Mouse (Mus musculus) cerebellum, adult 2 months (tissue): ENCODE data around the gene Zfp619.

Experiments used
- CTCF ChIP-seq: fragments of 200-500 bp; IDR thresholded peaks from 2 replicates; pipeline ENCODE4 v1.5.1; 2011; ENCODE audit warnings: low read depth, mild to moderate bottlenecking, control low read depth, low read length, moderate library complexity, borderline replicate concordance; ENCODE audit not compliant: insufficient read depth
- POLR2A ChIP-seq: fragments of 200-500 bp; IDR thresholded peaks from 2 replicates; pipeline ENCODE4 v1.6.1; 2011; ENCODE audit warnings: low read length, control low read depth, borderline replicate concordance; ENCODE audit not compliant: insufficient read depth

- TF ChIP-seq CTCF (no peak), POLR2A (no peak)
Observed at GRCm38 (mm10) chr7:39479013-39479412, 38.6 kb upstream of the Zfp619 start.
